Mouse (Mus musculus): ENCODE data around the gene Errfi1. TPM values are rescaled to one million over a fixed set of nuclear protein-coding genes. Genes with fewer than 3 reads are reported as not detected.

The Errfi1 gene
- polyA plus RNA-seq, 1 experiment from 2014 or later, result 70.2 TPM

DNA sequence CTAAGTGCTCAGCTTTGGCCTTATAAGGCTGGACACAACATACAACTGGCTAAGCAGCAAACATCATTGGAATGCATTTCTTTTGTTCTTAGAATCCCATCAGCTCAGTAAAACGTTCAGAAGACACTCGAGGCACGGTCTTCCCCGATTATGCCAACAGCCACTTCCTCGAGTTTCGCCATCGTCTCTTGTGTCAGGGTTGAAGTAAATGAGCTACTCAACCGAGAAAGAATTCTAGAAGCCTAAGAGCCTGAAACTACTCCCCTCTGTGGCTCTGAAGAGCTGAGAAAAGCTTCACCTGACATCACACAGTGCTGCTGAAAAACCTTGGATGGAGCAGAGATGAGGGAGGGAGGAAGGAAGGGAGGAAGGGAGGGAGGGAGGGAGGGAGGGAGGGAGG, 32.3 kb upstream of the Errfi1 start:
- no peak overlapping the region for H3K4me3 ChIP-seq (ENCODE audit: low read depth, low read length)
- no peaks in the 10 kb centered on the region for H3K27me3 ChIP-seq (ENCODE audit: control insufficient read depth, insufficient read depth, low read length)
- no peak overlapping the region for H3K9ac ChIP-seq (replicated peaks; ENCODE audit: low read depth, low read length)
- 78% methylated on average over 8 of the region's 8 CpGs for WGBS
- no peaks in the 10 kb centered on the region for H3K9me3 ChIP-seq (ENCODE audit: control insufficient read depth, low read length)
- no peak for ATAC-seq (ENCODE audit: low read depth)
- no peaks in the 10 kb centered on the region for H3K4me1 ChIP-seq (ENCODE audit: control insufficient read depth, insufficient read depth, low read length)
- H3K27ac ChIP-seq (ENCODE audit: low read depth, low read length), result no peak overlapping the region
- H3K36me3 ChIP-seq (ENCODE audit: control insufficient read depth, insufficient read depth, low read length), result no peaks in the 10 kb centered on the region
- no peak overlapping the region for H3K4me2 ChIP-seq (ENCODE audit: low read depth, low read length)

- no peak for ATAC-seq (ENCODE audit: low read depth)
- Histone ChIP-seq H3K27me3 (ENCODE audit: control insufficient read depth, insufficient read depth, low read length) (no peaks in the 10 kb centered on the region), H3K4me2 (ENCODE audit: low read depth, low read length) (no peak overlapping the region), H3K36me3 (ENCODE audit: control insufficient read depth, insufficient read depth, low read length) (no peaks in the 10 kb centered on the region), H3K4me3 (ENCODE audit: low read depth, low read length) (no peak overlapping the region), H3K4me1 (ENCODE audit: control insufficient read depth, insufficient read depth, low read length) (no peaks in the 10 kb centered on the region), H3K9ac (replicated peaks; ENCODE audit: low read depth, low read length) (no peak overlapping the region), H3K27ac (ENCODE audit: low read depth, low read length) (no peak overlapping the region), H3K9me3 (ENCODE audit: control insufficient read depth, low read length) (no peaks in the 10 kb centered on the region)
- 78% methylated on average over 9 of the region's 9 CpGs for WGBS
Measured at GRCm38 (mm10) chr4:150822624-150823023, 31.1 kb upstream of the Errfi1 start.

GRCm38 (mm10) chr4:150823614-150824480, 29.9 kb upstream of the Errfi1 start:
- WGBS, result 38% methylated on average over 24 of the region's 24 CpGs
- Histone ChIP-seq H3K4me1 (ENCODE audit: control insufficient read depth, insufficient read depth, low read length) (no peaks in the 10 kb centered on the region), H3K4me2 (ENCODE audit: low read depth, low read length) (no peak overlapping the region), H3K27me3 (ENCODE audit: control insufficient read depth, insufficient read depth, low read length) (no peaks in the 10 kb centered on the region), H3K27ac (ENCODE audit: low read depth, low read length) (no peak overlapping the region), H3K36me3 (ENCODE audit: control insufficient read depth, insufficient read depth, low read length) (no peaks in the 10 kb centered on the region), H3K4me3 (ENCODE audit: low read depth, low read length) (no peak overlapping the region), H3K9ac (replicated peaks; ENCODE audit: low read depth, low read length) (no peak overlapping the region), H3K9me3 (ENCODE audit: control insufficient read depth, low read length) (no peaks in the 10 kb centered on the region)
- ATAC-seq (ENCODE audit: low read depth), result no peak

- H3K4me3 ChIP-seq (ENCODE audit: low read depth, low read length), result no peak overlapping the region
- H3K4me2 ChIP-seq (ENCODE audit: low read depth, low read length), result no peak overlapping the region
- no peak overlapping the region for H3K9ac ChIP-seq (replicated peaks; ENCODE audit: low read depth, low read length)
- WGBS, result 72% methylated on average over 6 of the region's 6 CpGs
- no peak overlapping the region for H3K27ac ChIP-seq (ENCODE audit: low read depth, low read length)
- no peaks in the 10 kb centered on the region for H3K36me3 ChIP-seq (ENCODE audit: control insufficient read depth, insufficient read depth, low read length)
- no peaks in the 10 kb centered on the region for H3K9me3 ChIP-seq (ENCODE audit: control insufficient read depth, low read length)
- no peak for ATAC-seq (ENCODE audit: low read depth)
- H3K27me3 ChIP-seq (ENCODE audit: control insufficient read depth, insufficient read depth, low read length), result no peaks in the 10 kb centered on the region
- H3K4me1 ChIP-seq (ENCODE audit: control insufficient read depth, insufficient read depth, low read length), result no peaks in the 10 kb centered on the region
Measured at GRCm38 (mm10) chr4:150824877-150825276, 28.8 kb upstream of the Errfi1 start.

DNA sequence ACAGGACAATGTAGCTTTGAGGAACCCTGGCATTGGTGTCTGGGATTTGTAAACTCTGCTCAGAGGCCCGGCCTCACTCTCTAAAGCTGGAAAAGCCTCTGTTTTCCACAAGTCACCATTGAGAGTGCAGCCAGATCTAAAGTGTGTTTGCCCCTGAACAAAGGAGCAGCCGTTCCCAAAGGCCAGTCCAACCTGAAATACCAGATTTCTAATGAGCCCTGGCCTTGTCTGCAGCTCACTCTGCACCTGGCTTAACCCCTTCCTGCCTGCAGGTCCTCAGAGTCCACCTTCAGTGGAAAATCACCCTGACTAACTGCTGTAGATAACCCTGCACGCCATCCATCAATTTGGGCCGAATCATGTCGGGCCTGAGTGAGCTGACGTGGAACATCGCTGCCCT, 28.2 kb upstream of the Errfi1 start:
- no peaks in the 10 kb centered on the region for H3K9me3 ChIP-seq (ENCODE audit: control insufficient read depth, low read length)
- no peak overlapping the region for H3K4me2 ChIP-seq (ENCODE audit: low read depth, low read length)
- H3K36me3 ChIP-seq (ENCODE audit: control insufficient read depth, insufficient read depth, low read length), result no peaks in the 10 kb centered on the region
- WGBS, result 17% methylated on average over 7 of the region's 7 CpGs
- no peak overlapping the region for H3K27ac ChIP-seq (ENCODE audit: low read depth, low read length)
- H3K4me3 ChIP-seq (ENCODE audit: low read depth, low read length), result no peak overlapping the region
- 0 out of 2 replicates have a peak overlapping the region, but pooled peaks have one; percentile 3 for H3K9ac ChIP-seq (replicated peaks; ENCODE audit: low read depth, low read length)
- no peak for ATAC-seq (ENCODE audit: low read depth)
- H3K4me1 ChIP-seq (ENCODE audit: control insufficient read depth, insufficient read depth, low read length), result no peaks in the 10 kb centered on the region
- no peaks in the 10 kb centered on the region for H3K27me3 ChIP-seq (ENCODE audit: control insufficient read depth, insufficient read depth, low read length)

DNA sequence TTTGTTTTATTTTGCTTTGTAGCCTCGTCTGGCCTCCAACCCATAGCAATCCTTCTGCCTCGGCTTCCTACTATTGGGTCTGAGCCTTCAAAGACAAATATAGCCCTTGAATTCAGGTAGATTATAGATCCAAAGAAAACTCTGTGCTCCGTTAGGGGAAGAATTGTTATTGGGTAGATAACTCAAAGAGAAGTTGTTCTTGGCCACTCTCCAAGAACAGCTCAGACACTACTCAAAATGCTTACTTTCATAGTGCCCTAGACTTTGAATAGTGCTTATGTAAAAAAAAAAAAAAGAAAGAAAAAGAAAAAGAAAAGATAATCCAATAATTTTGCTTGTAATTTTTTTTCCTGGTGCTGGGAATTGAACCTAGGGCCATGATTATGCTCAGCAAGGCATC, 22.4 kb upstream of the Errfi1 start:
- H3K4me2 ChIP-seq (ENCODE audit: low read depth, low read length), result no peak overlapping the region
- H3K36me3 ChIP-seq (ENCODE audit: control insufficient read depth, insufficient read depth, low read length), result no peaks in the 10 kb centered on the region
- no peak overlapping the region for H3K9ac ChIP-seq (replicated peaks; ENCODE audit: low read depth, low read length)
- no peak overlapping the region for H3K4me3 ChIP-seq (ENCODE audit: low read depth, low read length)
- WGBS, result 82% methylated on average over 3 of the region's 3 CpGs
- no peaks in the 10 kb centered on the region for H3K27me3 ChIP-seq (ENCODE audit: control insufficient read depth, insufficient read depth, low read length)
- H3K4me1 ChIP-seq (ENCODE audit: control insufficient read depth, insufficient read depth, low read length), result no peaks in the 10 kb centered on the region
- H3K9me3 ChIP-seq (ENCODE audit: control insufficient read depth, low read length), result no peaks in the 10 kb centered on the region
- no peak overlapping the region for H3K27ac ChIP-seq (ENCODE audit: low read depth, low read length)
- no peak for ATAC-seq (ENCODE audit: low read depth)

GRCm38 (mm10) chr4:150831941-150832340, 21.8 kb upstream of the Errfi1 start:
- H3K9me3 ChIP-seq (ENCODE audit: control insufficient read depth, low read length), result no peaks in the 10 kb centered on the region
- ATAC-seq (ENCODE audit: low read depth), result no peak
- H3K27ac ChIP-seq (ENCODE audit: low read depth, low read length), result no peak overlapping the region
- H3K4me2 ChIP-seq (ENCODE audit: low read depth, low read length), result no peak overlapping the region
- WGBS, result 90% methylated on average over 6 of the region's 6 CpGs
- no peaks in the 10 kb centered on the region for H3K27me3 ChIP-seq (ENCODE audit: control insufficient read depth, insufficient read depth, low read length)
- H3K9ac ChIP-seq (replicated peaks; ENCODE audit: low read depth, low read length), result no peak overlapping the region
- no peak overlapping the region for H3K4me3 ChIP-seq (ENCODE audit: low read depth, low read length)
- H3K36me3 ChIP-seq (ENCODE audit: control insufficient read depth, insufficient read depth, low read length), result no peaks in the 10 kb centered on the region
- H3K4me1 ChIP-seq (ENCODE audit: control insufficient read depth, insufficient read depth, low read length), result no peaks in the 10 kb centered on the region

DNA sequence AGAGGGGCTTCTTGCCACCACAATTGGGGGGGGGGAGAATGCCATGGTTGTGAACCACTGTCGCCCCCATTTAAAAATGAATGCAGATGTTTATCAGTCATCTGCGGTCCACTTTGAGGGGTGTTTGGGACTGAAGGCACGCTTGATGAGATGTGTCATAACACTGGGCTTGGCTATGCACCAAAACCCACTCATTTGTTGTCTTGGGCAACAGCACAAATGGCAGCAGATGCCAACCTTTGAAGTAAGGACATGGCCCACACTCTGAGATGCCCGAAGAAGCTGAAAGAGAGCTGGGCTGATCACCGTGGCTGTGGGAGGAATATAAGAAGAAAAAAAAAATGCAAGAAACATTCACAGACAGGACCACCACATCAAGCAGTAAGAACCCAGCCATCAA, 18.6 kb upstream of the Errfi1 start:
- Histone ChIP-seq H3K4me2 (ENCODE audit: low read depth, low read length) (no peak overlapping the region), H3K27me3 (ENCODE audit: control insufficient read depth, insufficient read depth, low read length) (no peaks in the 10 kb centered on the region), H3K4me1 (ENCODE audit: control insufficient read depth, insufficient read depth, low read length) (no peaks in the 10 kb centered on the region), H3K27ac (ENCODE audit: low read depth, low read length) (no peak overlapping the region), H3K9me3 (ENCODE audit: control insufficient read depth, low read length) (no peaks in the 10 kb centered on the region), H3K9ac (replicated peaks; ENCODE audit: low read depth, low read length) (no peak overlapping the region), H3K4me3 (ENCODE audit: low read depth, low read length) (no peak overlapping the region), H3K36me3 (ENCODE audit: control insufficient read depth, insufficient read depth, low read length) (no peaks in the 10 kb centered on the region)
- WGBS, result 92% methylated on average over 5 of the region's 5 CpGs
- no peak for ATAC-seq (ENCODE audit: low read depth)

- WGBS, result 94% methylated on average over 13 of the region's 13 CpGs
- no peak overlapping the region for H3K4me3 ChIP-seq (ENCODE audit: low read depth, low read length)
- no peaks in the 10 kb centered on the region for H3K9me3 ChIP-seq (ENCODE audit: control insufficient read depth, low read length)
- H3K4me2 ChIP-seq (ENCODE audit: low read depth, low read length), result no peak overlapping the region
- H3K4me1 ChIP-seq (ENCODE audit: control insufficient read depth, insufficient read depth, low read length), result no peaks in the 10 kb centered on the region
- H3K27ac ChIP-seq (ENCODE audit: low read depth, low read length), result no peak overlapping the region
- no peaks in the 10 kb centered on the region for H3K36me3 ChIP-seq (ENCODE audit: control insufficient read depth, insufficient read depth, low read length)
- ATAC-seq (ENCODE audit: low read depth), result no peak
- H3K27me3 ChIP-seq (ENCODE audit: control insufficient read depth, insufficient read depth, low read length), result no peaks in the 10 kb centered on the region
- H3K9ac ChIP-seq (replicated peaks; ENCODE audit: low read depth, low read length), result no peak overlapping the region
Measured at GRCm38 (mm10) chr4:150836258-150836657, 17.5 kb upstream of the Errfi1 start.

All from neural tube, embryonic 14.5 days (tissue).